Mouse (Mus musculus): ENCODE results near the gene Map3k4. TPM values are rescaled to one million over a fixed set of nuclear protein-coding genes. Genes with fewer than 3 reads are reported as not detected.

Map3k4 gene
- 29.3 and 34.7 TPM in 2 replicates for total RNA-seq (2017)

- ATAC-seq (replicated peaks in 1 of 2; ENCODE audit: insufficient read depth in 1 of 2, low FRiP score in 2 of 2, low TSS enrichment in 1 of 2, low read depth in 1 of 2, poor library complexity in 2 of 2, severe bottlenecking in 2 of 2) = peak; percentile 92
These were observed at the start of gene Map3k4 for GRCm38 (mm10) chr17:12318663-12319201. Gene Map3k4 (minus strand): TSS chr17:12318796.

GRCm38 (mm10) chr17:12367373-12367930 is 48.9 kb upstream of the Map3k4 start:
- ATAC-seq (replicated peaks in 1 of 2; ENCODE audit: insufficient read depth in 1 of 2, low FRiP score in 2 of 2, low TSS enrichment in 1 of 2, low read depth in 1 of 2, poor library complexity in 2 of 2, severe bottlenecking in 2 of 2) = peak; percentile 65 to 72

GRCm38 (mm10) chr17:12364426-12364735 is 45.8 kb upstream of the Map3k4 start:
- ATAC-seq (replicated peaks in 1 of 2; ENCODE audit: insufficient read depth in 1 of 2, low FRiP score in 2 of 2, low TSS enrichment in 1 of 2, low read depth in 1 of 2, poor library complexity in 2 of 2, severe bottlenecking in 2 of 2) = peak; percentile 53 to 66

GRCm38 (mm10) chr17:12363601-12364425 is 45.2 kb upstream of the Map3k4 start:
- ATAC-seq (replicated peaks in 1 of 2; ENCODE audit: insufficient read depth in 1 of 2, low FRiP score in 2 of 2, low TSS enrichment in 1 of 2, low read depth in 1 of 2, poor library complexity in 2 of 2, severe bottlenecking in 2 of 2) = peak; percentile 90 to 91

GRCm38 (mm10) chr17:12359876-12360275 is 41.3 kb upstream of the Map3k4 start:
- no peak for ATAC-seq (replicated peaks in 1 of 2; ENCODE audit: insufficient read depth in 1 of 2, low FRiP score in 2 of 2, low TSS enrichment in 1 of 2, low read depth in 1 of 2, poor library complexity in 2 of 2, severe bottlenecking in 2 of 2)

- no peak for ATAC-seq (replicated peaks in 1 of 2; ENCODE audit: insufficient read depth in 1 of 2, low FRiP score in 2 of 2, low TSS enrichment in 1 of 2, low read depth in 1 of 2, poor library complexity in 2 of 2, severe bottlenecking in 2 of 2)
These were observed 34.2 kb upstream of the Map3k4 start for GRCm38 (mm10) chr17:12352781-12353180.

GRCm38 (mm10) chr17:12351564-12351963 is 33.0 kb upstream of the Map3k4 start:
- no peak for ATAC-seq (replicated peaks in 1 of 2; ENCODE audit: insufficient read depth in 1 of 2, low FRiP score in 2 of 2, low TSS enrichment in 1 of 2, low read depth in 1 of 2, poor library complexity in 2 of 2, severe bottlenecking in 2 of 2)

- ATAC-seq (replicated peaks in 1 of 2; ENCODE audit: insufficient read depth in 1 of 2, low FRiP score in 2 of 2, low TSS enrichment in 1 of 2, low read depth in 1 of 2, poor library complexity in 2 of 2, severe bottlenecking in 2 of 2) = no peak
These were observed 28.9 kb upstream of the Map3k4 start for GRCm38 (mm10) chr17:12347462-12347861.

GRCm38 (mm10) chr17:12343702-12344376 is 25.2 kb upstream of the Map3k4 start:
- no peak for ATAC-seq (replicated peaks in 1 of 2; ENCODE audit: insufficient read depth in 1 of 2, low FRiP score in 2 of 2, low TSS enrichment in 1 of 2, low read depth in 1 of 2, poor library complexity in 2 of 2, severe bottlenecking in 2 of 2)

- ATAC-seq (replicated peaks in 1 of 2; ENCODE audit: insufficient read depth in 1 of 2, low FRiP score in 2 of 2, low TSS enrichment in 1 of 2, low read depth in 1 of 2, poor library complexity in 2 of 2, severe bottlenecking in 2 of 2) = no peak
These were observed 18.6 kb upstream of the Map3k4 start for GRCm38 (mm10) chr17:12337156-12337555.

- no peak for ATAC-seq (replicated peaks in 1 of 2; ENCODE audit: insufficient read depth in 1 of 2, low FRiP score in 2 of 2, low TSS enrichment in 1 of 2, low read depth in 1 of 2, poor library complexity in 2 of 2, severe bottlenecking in 2 of 2)
These were observed 17.7 kb upstream of the Map3k4 start for GRCm38 (mm10) chr17:12336073-12336868.

- ATAC-seq (replicated peaks in 1 of 2; ENCODE audit: insufficient read depth in 1 of 2, low FRiP score in 2 of 2, low TSS enrichment in 1 of 2, low read depth in 1 of 2, poor library complexity in 2 of 2, severe bottlenecking in 2 of 2) = no peak
These were observed 16.5 kb upstream of the Map3k4 start for GRCm38 (mm10) chr17:12335115-12335514.

GRCm38 (mm10) chr17:12327847-12328518 is 9.4 kb upstream of the Map3k4 start:
- peak; percentile 42 to 58; a peak in 3 of 4 replicates for ATAC-seq (replicated peaks in 1 of 2; ENCODE audit: insufficient read depth in 1 of 2, low FRiP score in 2 of 2, low TSS enrichment in 1 of 2, low read depth in 1 of 2, poor library complexity in 2 of 2, severe bottlenecking in 2 of 2)

- no peak for ATAC-seq (replicated peaks in 1 of 2; ENCODE audit: insufficient read depth in 1 of 2, low FRiP score in 2 of 2, low TSS enrichment in 1 of 2, low read depth in 1 of 2, poor library complexity in 2 of 2, severe bottlenecking in 2 of 2)
These were observed 1.2 kb upstream of the Map3k4 start for GRCm38 (mm10) chr17:12319786-12320185.

- peak in 1 of 2 experiments; percentile 29; a peak in 2 of 4 replicates for ATAC-seq (replicated peaks in 1 of 2; ENCODE audit: insufficient read depth in 1 of 2, low FRiP score in 2 of 2, low TSS enrichment in 1 of 2, low read depth in 1 of 2, poor library complexity in 2 of 2, severe bottlenecking in 2 of 2)
These were observed 493 bp downstream of the Map3k4 start for GRCm38 (mm10) chr17:12317954-12318651.

- no peak for ATAC-seq (replicated peaks in 1 of 2; ENCODE audit: insufficient read depth in 1 of 2, low FRiP score in 2 of 2, low TSS enrichment in 1 of 2, low read depth in 1 of 2, poor library complexity in 2 of 2, severe bottlenecking in 2 of 2)
These were observed 1.0 kb downstream of the Map3k4 start for GRCm38 (mm10) chr17:12317607-12317953.

Data from hematopoietic stem cell, adult 5-6 weeks (primary cell).